Mouse (Mus musculus): ENCODE measurements at regions not wholly inside any gene's neighbourhood (a gene's known extent, or its start where the extent isn't known, plus 50 kb on each side); places are given as distances from the start of the nearest gene placed in this dataset.

GRCm38 (mm10) chr1:142838663-142839062, 801.8 kb upstream of the B3galt2 start:
- DNase-seq (ENCODE audit: low spot score in 2 of 2), result no peak

- DNase-seq (ENCODE audit: low spot score in 2 of 2), result no peak
Observed at GRCm38 (mm10) chr1:142867024-142867700, 773.3 kb upstream of the B3galt2 start.

DNA sequence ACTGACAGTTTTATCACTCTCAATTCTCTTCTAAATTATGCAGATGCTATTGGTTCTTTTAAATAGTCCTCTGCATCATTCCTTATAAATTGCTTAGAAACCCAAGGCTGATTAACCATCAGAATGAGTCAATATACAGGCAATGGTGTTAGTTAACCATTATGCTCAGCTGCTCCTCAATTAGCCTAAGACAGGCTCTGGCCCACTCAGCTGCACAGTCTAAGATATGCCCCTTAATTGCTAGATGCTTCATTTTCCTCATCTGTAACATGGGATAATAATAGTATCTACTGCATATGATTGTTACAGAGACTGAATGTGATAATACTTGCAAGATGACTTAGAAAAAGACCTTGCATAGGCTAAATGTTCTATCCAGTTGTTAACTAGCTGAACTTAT, 748.6 kb upstream of the B3galt2 start:
- DNase-seq (ENCODE audit: low spot score in 2 of 2), result no peak

- no peak for DNase-seq (ENCODE audit: low spot score in 2 of 2)
Observed at GRCm38 (mm10) chr1:142893156-142893555, 747.3 kb upstream of the B3galt2 start.

GRCm38 (mm10) chr1:142894145-142894544, 746.3 kb upstream of the B3galt2 start:
- DNase-seq (ENCODE audit: low spot score in 2 of 2), result no peak

- no peak for DNase-seq (ENCODE audit: low spot score in 2 of 2)
Observed at GRCm38 (mm10) chr1:142895081-142895480, 745.4 kb upstream of the B3galt2 start.

DNA sequence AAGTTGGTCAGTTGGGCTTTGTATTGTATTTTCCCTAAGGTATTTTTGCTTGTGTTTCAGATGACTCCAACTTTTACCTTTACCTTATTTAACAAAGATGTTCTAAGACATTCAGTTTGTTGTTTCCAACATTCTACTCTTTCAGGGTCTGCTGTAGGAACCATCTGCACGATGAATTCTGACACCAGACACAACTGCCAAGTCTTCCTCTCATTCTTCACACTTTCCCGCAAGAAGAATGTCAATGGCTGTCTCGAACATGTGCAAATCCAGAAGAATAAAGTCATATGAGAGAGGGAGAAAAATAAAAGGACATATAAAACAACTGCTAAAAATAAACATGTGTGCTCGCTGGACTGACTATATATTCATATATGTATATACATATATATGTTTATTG, 730.6 kb upstream of the B3galt2 start:
- peak in 1 of 2 experiments; percentile 28 for DNase-seq (ENCODE audit: low spot score in 2 of 2)

DNA sequence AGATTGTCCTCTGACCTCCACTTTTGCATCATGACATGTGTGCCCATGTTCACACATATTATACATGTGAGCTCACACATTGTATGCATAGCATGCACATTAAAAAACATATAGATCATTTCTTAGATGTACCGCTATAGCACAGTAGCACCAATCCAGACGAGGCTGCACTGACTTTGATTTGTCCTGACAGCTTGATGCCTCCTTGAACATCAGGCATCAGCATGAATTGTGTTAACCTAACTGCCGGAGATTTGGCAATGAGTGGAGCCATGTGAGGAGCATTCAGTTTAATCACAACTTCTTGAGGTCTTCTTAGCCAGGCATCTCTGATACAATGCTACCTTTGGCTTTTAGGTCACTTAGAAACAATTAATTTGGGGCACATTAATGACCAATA, 683.8 kb upstream of the B3galt2 start:
- no peak for DNase-seq (ENCODE audit: low spot score in 2 of 2)

DNA sequence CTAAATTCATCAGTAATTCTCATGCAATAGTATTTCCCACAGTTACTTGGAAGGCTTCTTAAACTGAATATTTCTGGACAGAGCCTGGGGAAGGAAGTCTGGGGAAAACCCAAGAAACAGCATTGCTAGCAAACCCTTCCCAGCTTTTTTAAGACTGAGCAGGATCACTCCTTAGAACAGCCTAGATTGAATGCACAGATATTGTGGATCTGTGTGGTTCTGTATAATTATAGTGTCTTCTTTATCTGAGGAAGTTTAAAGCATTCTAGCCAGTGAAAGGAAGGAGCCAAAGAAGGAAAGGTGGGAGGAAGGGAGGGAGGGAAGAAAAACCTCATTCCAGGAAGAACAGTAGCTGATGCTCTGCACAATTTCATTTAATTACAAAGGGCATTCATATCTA, 669.0 kb upstream of the B3galt2 start:
- DNase-seq (ENCODE audit: low spot score in 2 of 2), result peak in 1 of 2 experiments; percentile 29

DNA sequence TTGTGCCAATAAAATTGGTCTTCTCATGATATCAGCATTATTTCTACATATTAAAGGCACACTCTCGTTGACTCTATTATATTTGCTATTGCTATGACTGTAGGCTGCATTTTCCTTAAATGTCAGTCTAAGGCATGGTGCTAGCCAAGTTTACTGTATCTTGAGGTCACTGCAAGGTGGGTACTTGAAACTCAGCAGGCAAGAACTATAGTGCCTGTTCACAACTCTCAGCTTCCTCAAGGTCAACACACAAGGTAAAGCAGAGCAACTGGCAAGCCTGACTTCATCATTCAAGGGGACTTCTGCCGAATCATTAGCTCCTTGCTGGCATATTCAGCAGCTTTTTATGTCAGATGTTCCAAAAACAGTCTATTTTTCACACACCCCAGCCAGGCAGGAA, 667.1 kb upstream of the B3galt2 start:
- DNase-seq (ENCODE audit: low spot score in 2 of 2), result no peak

DNA sequence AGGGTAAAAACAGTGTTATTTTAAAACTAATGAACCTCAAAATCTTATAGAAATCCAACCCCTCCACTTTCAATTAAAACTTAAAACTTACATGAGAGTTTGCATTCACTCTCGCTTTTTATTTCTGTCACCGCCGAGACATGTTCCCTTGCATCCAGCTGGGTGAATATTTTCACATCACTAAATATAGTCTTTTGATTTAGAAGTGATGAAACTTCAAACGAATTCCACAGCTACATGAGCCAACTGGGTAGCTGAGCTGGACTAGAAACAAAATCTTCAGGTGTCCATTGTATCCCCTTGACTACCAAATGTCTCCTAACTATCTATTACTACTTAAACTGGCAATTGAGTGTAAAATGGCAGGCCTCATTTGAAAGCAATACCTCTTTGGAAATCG, 657.5 kb upstream of the B3galt2 start:
- DNase-seq (ENCODE audit: low spot score in 2 of 2), result peak in 1 of 2 experiments; percentile 32

GRCm38 (mm10) chr1:142983641-142984040, 656.8 kb upstream of the B3galt2 start:
- DNase-seq (ENCODE audit: low spot score in 2 of 2), result no peak

DNA sequence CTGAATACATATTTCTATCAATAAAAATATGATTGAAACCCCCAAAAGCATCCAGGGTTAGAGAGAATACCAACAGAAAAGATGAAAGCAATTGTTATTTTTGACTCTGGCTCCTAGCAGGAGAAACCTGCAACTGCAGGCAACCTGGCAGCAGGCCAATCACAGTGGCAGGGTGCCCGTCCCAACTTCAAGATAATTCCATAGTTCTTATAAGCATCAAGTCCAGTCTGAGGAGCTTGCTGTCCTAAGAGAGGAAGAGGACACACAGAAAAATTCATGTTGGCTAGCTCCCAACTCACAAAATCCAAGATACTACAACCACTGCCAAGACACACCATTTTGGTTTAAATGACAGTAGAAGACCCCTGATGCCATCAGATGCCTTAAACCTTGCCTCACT, 654.9 kb upstream of the B3galt2 start:
- peak; percentile 38 to 44 for DNase-seq (ENCODE audit: low spot score in 2 of 2)

DNA sequence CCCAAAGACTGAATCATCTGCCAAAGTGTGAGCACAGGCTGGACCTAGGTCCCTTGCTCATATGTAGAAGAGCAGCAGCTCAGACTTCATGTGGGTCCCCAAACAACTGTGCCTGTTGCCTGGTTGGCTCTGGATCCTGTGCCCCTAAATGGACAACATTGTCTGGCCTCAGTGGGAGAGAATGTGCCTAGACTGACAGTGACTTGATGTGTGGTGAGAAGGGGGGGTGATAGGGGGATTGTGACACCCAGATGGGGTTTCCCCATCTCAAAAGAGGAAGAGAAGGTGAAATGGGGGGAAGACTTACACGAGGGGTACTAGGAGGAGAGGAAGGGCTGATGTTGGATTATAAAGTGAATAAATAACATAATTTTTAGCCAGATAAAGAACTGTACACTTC, 640.2 kb upstream of the B3galt2 start:
- no peak for DNase-seq (ENCODE audit: low spot score in 2 of 2)

DNA sequence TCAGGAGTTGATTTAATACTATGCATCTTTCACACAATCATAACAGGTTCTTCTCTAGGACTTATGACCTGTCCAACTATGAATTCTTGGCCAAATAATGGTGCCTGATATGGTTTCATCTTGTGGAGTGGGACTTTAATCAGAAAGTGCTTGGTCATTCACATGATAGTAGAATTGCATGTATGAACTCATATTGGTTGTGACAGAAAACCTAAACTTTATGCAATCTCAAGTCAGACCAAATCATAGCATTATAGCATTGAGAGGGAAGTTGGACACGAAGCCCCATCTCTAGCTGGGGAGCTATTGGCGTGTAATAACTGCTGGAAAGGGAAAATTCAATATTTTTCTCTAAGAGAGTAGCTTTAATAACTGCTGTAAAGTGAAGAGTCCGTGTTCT, 639.4 kb upstream of the B3galt2 start:
- DNase-seq (ENCODE audit: low spot score in 2 of 2), result no peak

- no peak for DNase-seq (ENCODE audit: low spot score in 2 of 2)
Observed at GRCm38 (mm10) chr1:143006045-143006444, 634.4 kb upstream of the B3galt2 start.

DNA sequence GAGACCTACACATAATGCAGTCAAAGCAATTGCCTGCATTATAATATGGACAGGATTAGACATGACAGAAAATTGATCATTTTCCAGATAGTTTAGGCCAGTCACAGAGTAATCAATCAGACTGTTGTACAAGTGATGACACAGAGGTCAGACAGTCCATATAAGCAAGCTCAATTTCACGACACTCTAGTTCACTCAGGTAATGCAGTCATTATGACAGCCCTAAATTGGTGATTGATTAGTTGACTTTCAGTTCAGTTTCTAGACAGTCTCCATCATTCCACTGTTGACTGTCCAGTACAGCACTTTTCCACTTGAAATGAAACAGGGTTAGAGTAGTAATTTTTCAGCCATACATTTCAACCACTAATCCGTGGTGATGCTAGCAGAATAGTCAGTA, 620.5 kb upstream of the B3galt2 start:
- no peak for DNase-seq (ENCODE audit: low spot score in 2 of 2)

DNA sequence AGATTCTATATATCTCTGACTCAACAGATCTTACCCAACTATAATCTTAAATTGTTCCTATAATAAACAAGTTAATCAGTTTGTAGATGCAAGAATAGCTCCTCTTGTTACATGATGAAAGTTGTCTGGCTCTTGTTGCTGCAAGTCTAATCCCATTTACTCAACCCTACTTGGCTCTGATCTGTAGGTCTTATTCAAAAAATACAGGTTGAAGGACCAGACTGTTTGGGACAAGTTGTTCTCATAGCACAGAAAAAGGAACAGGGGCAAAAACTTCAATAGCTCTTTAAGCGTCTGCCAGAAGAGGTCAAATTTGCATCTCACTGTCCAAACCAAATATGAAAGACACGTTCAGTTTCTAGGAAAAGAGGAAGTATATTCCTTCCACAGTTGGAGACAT, 587.3 kb upstream of the B3galt2 start:
- no peak for DNase-seq (ENCODE audit: low spot score in 2 of 2)

DNA sequence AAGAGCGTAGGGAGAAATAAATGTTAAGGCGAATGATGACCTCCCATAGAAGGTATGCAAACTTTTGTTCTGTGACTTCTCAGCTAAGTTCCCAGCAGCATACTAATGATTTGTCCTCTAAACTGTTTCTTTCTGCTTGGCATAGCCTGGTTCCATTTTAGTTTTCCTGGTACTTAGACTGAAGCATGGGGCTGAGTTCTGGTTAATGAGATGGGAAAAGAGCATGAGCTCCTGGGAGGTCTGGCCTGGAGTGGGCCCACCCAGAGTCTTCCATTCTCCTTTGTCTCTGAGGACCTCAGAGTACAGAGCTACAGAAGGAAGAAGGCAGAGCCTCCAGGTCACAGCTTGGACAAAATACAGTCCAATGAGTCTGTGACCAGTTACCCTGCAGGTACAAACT, 586.9 kb upstream of the B3galt2 start:
- DNase-seq (ENCODE audit: low spot score in 2 of 2), result peak; percentile 34 to 52

DNA sequence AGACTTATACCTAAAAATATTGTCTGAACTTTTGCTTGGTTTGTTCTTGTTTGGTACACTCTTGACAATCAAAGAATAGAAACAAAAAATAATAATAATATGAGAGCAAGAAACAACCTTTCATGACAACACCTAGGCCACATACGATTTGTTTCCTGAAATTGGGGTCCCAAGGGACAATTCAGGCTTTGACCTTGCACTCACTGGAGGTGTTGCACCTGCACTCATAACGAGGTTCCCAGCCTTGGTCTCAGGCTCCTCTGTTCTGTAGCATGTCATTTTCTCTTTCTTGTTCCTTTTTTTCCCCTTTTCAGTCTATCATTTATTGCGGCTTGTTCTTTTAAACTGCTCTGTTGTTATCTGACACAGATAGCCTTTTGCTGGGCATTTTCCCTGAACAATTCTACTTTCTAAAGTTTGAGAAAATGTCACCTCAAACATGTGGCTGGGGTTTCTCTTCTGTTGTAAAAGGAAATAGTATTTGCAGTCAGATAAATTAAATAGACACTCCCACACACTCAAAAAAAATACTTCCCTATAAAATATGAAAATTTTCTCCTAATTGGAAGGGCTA, 585.9 kb upstream of the B3galt2 start:
- no peak for DNase-seq (ENCODE audit: low spot score in 2 of 2)

DNA sequence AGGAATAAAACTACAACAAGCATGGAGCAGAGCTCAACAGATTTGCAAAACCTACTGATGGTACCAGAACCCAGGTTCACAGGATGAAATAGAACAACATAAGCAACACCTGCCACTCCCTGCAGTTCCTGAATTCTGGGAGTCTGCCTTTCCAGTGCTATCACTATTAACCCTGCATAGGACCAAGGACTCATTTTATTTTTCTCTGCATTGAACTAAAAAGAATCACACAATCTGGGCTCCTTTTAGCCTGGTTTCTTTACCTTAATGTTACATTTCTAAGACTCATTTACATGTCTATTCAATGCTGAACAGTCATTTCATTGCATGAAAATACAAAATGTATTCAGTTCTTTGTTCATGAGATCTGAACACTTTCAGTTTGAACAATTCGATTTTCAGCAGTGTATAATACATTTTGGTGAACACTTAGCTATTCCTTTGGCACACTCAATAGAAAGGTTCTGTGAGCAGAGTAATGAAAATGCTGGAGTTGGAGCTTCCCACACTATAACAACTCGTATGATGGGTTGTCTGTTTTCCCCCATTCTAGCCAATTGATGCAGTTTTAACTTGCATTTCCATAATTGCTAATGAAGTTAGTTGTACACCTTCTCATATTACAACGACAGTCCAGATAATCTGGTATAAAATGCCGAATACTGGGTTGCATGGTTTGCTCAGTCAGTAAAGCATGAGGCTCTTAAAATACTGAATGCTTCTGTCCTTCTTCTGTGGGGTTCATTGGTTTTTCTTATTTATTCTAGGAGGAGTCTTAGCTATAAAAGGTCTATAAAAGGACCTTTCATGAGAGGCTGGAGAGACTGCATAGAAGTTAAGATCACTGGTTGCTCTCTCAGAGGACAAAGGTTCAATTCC, 579.5 kb upstream of the B3galt2 start:
- DNase-seq (ENCODE audit: low spot score in 2 of 2), result no peak

GRCm38 (mm10) chr1:143065493-143065892, 575.0 kb upstream of the B3galt2 start:
- no peak for DNase-seq (ENCODE audit: low spot score in 2 of 2)
